ENCODE assay signal across 29 mouse cellular contexts in genomic region chr17:86225488-86226186, GRCm38 (mm10). TPM values are rescaled to one million over a fixed set of nuclear protein-coding genes. Genes with fewer than 3 reads are reported as not detected.
A peak's percentile ranks its signal among the peaks of the same experiment; 100 is the strongest.
DNase-seq lines count a peak whose midpoint lies in the region; ATAC-seq and TF ChIP-seq lines count a peak whose summit lies in the region.
"Had no signal": no experiment of that assay in that cellular context is flagged by ENCODE, and none has a peak within 500 bp of the region (broad histone marks: within the 10 kb centered on the region; RNA-seq: fewer than 3 reads in every experiment).

No protein-coding gene starts in this region.

- no peak for TF ChIP-seq CTCF in lung, adult 2 months (IDR thresholded peaks at IDR 0.05; ENCODE audit: insufficient read depth, low read length)

- H3K4me2 ChIP-seq in forebrain, embryonic 15.5 days (replicated peaks): no peak overlapping the region
- no peak overlapping the region for H3K4me2 ChIP-seq in forebrain, embryonic 13.5 days
- H3K4me2 ChIP-seq in lung, embryonic 16.5 days (ENCODE audit: low read depth, low read length): no peak overlapping the region
- H3K4me2 ChIP-seq: heart, embryonic 13.5 days; hindbrain, embryonic 14.5 days; limb, embryonic 15.5 days; liver, embryonic 13.5 days; neural tube, embryonic 12.5 days had no signal

- peak; percentile 29; the same call in 1 of the 2 replicates for ATAC-seq in forebrain, embryonic 15.5 days (replicated peaks)
- no peak for ATAC-seq in forebrain, embryonic 13.5 days
- peak; percentile 78 for ATAC-seq in lung, embryonic 16.5 days (ENCODE audit: low read depth)
- ATAC-seq: CD4-positive, CD25-positive, alpha-beta regulatory T cell, adult 4 months; midbrain, embryonic 16.5 days had no signal

- no peaks in the 10 kb centered on the region for H3K9me3 ChIP-seq in forebrain, embryonic 15.5 days
- no peaks in the 10 kb centered on the region for H3K9me3 ChIP-seq in forebrain, embryonic 13.5 days (replicated peaks)
- H3K9me3 ChIP-seq in lung, embryonic 16.5 days (ENCODE audit: control insufficient read depth, low read length): no peaks in the 10 kb centered on the region
- H3K9me3 ChIP-seq: heart, embryonic 13.5 days; limb, embryonic 10.5 days; limb, embryonic 15.5 days; liver, embryonic 13.5 days; midbrain, embryonic 10.5 days; neural tube, embryonic 12.5 days had no signal

- no peak for TF ChIP-seq POLR2A in lung, adult 2 months (IDR thresholded peaks at IDR 0.05; ENCODE audit: borderline replicate concordance, extremely low read depth, low read depth, low read length)

- H3K4me1 ChIP-seq in forebrain, embryonic 15.5 days: peaks cover 14% of the 10 kb centered on the region; the same call in 1 of the 2 replicates
- H3K4me1 ChIP-seq in forebrain, embryonic 13.5 days: no peaks in the 10 kb centered on the region
- no peaks in the 10 kb centered on the region for H3K4me1 ChIP-seq in lung, embryonic 16.5 days (replicated peaks; ENCODE audit: control insufficient read depth, insufficient read depth, low read length)
- no peaks in the 10 kb centered on the region for H3K4me1 ChIP-seq in lung, adult 2 months (ENCODE audit: control insufficient read depth, insufficient read depth, low read length)
- H3K4me1 ChIP-seq: limb, embryonic 10.5 days; limb, embryonic 15.5 days; liver, embryonic 13.5 days; midbrain, embryonic 10.5 days; neural tube, embryonic 12.5 days had no signal

- H3K4me3 ChIP-seq in forebrain, embryonic 15.5 days: no peak overlapping the region
- no peak overlapping the region for H3K4me3 ChIP-seq in forebrain, embryonic 13.5 days
- H3K4me3 ChIP-seq in lung, embryonic 16.5 days (ENCODE audit: low read length): no peak overlapping the region
- H3K4me3 ChIP-seq in lung, adult 2 months (replicated peaks; ENCODE audit: extremely low read depth, low read depth, low read length): no peak overlapping the region
- H3K4me3 ChIP-seq: erythroblast, embryonic 14.5 days; heart, embryonic 13.5 days; limb, embryonic 10.5 days; limb, embryonic 15.5 days; liver, embryonic 13.5 days; midbrain, embryonic 10.5 days; myocyte; neural tube, embryonic 12.5 days had no signal

- H3K9ac ChIP-seq in forebrain, embryonic 15.5 days (replicated peaks): no peak overlapping the region
- no peak overlapping the region for H3K9ac ChIP-seq in forebrain, embryonic 13.5 days
- no peak overlapping the region for H3K9ac ChIP-seq in lung, embryonic 16.5 days (ENCODE audit: low read length)
- H3K9ac ChIP-seq: heart, embryonic 13.5 days; hindbrain, embryonic 14.5 days; limb, embryonic 15.5 days; liver, embryonic 13.5 days; neural tube, embryonic 12.5 days had no signal

- H3K36me3 ChIP-seq in forebrain, embryonic 15.5 days: no peaks in the 10 kb centered on the region
- no peaks in the 10 kb centered on the region for H3K36me3 ChIP-seq in forebrain, embryonic 13.5 days (ENCODE audit: poor library complexity, severe bottlenecking)
- H3K36me3 ChIP-seq in lung, embryonic 16.5 days (ENCODE audit: control insufficient read depth, insufficient read depth, low read length): no peaks in the 10 kb centered on the region
- H3K36me3 ChIP-seq: heart, embryonic 13.5 days; limb, embryonic 10.5 days; limb, embryonic 15.5 days; liver, embryonic 13.5 days; midbrain, embryonic 10.5 days; neural tube, embryonic 12.5 days had no signal

- H3K27me3 ChIP-seq in forebrain, embryonic 15.5 days: no peaks in the 10 kb centered on the region
- H3K27me3 ChIP-seq in forebrain, embryonic 13.5 days: no peaks in the 10 kb centered on the region
- H3K27me3 ChIP-seq in lung, embryonic 16.5 days (ENCODE audit: control insufficient read depth, insufficient read depth, low read depth, low read length): no peaks in the 10 kb centered on the region
- H3K27me3 ChIP-seq: heart, embryonic 13.5 days; limb, embryonic 15.5 days; liver, embryonic 13.5 days; neural tube, embryonic 12.5 days had no signal

- 71% methylated on average over 10 of the region's 10 CpGs for WGBS in forebrain, embryonic 15.5 days
- WGBS in forebrain, embryonic 13.5 days: 76% methylated on average over 10 of the region's 10 CpGs
- 47% methylated on average over 10 of the region's 10 CpGs for WGBS in lung, embryonic 16.5 days
- 73% methylated on average over 10 of the region's 10 CpGs for WGBS in lung, adult 2 months

- no peak overlapping the region for H3K27ac ChIP-seq in forebrain, embryonic 15.5 days (replicated peaks)
- no peak overlapping the region for H3K27ac ChIP-seq in forebrain, embryonic 13.5 days
- H3K27ac ChIP-seq in lung, embryonic 16.5 days (ENCODE audit: low read length): no peak overlapping the region
- H3K27ac ChIP-seq: heart, embryonic 13.5 days; hindbrain, embryonic 14.5 days; limb, embryonic 10.5 days; limb, embryonic 15.5 days; liver, embryonic 13.5 days; midbrain, embryonic 10.5 days; neural tube, embryonic 12.5 days; stomach, postnatal 0 days had no signal

- DNase-seq in lung, adult 2 months: no peak
- peak; percentile 73 for DNase-seq in cerebellum, adult 9-10 months
- DNase-seq in spleen, postnatal 36 days (ENCODE audit: low spot score in 2 of 2): no peak
- no peak for DNase-seq in kidney, postnatal 36 days
- DNase-seq: adrenal gland, postnatal 25 days; gastrocnemius, postnatal 10 days; heart, postnatal 10 days; kidney, adult 11 months; kidney, postnatal 14 days; liver, embryonic 13.5 days; lung, adult 18-20 months; right cerebral cortex, adult 18-20 months; spleen, adult 18-20 months; thymus, adult 18-20 months; thymus, postnatal 25 days had no signal

RNA-seq across cellular contexts. Expression of gene Prkce, which starts 58.1 kb away (rescaled TPM):
- polyA plus RNA-seq in forebrain, embryonic 15.5 days (2015; fragmentation: Nextera tagmentation; extraction: Ambion mirVana): 42.6 and 45.4 TPM in 2 replicates
- polyA plus RNA-seq in forebrain, embryonic 13.5 days (2015; fragmentation: Nextera tagmentation; extraction: Ambion mirVana): 10.9 and 13.7 TPM in 2 replicates
- 4.7 and 4.9 TPM in 2 replicates for polyA plus RNA-seq in lung, embryonic 16.5 days (2015; fragmentation: Nextera tagmentation; extraction: Ambion mirVana)
- polyA plus RNA-seq in lung, adult 2 months (2012; rRNA removed): 9.8 and 13.5 TPM in 2 replicates
